Mouse (Mus musculus) embryonic facial prominence, embryonic 15.5 days (tissue): ENCODE data around the gene Vezf1. TPM values are rescaled to one million over a fixed set of nuclear protein-coding genes. Genes with fewer than 3 reads are reported as not detected.

Experiments
- ATAC-seq: fragments of 200-750 bp; cut with Nextera tagmentation; 2 replicates; pipeline ENCODE4 v1.8.0; 2017; ENCODE audit warnings: low read depth, moderate TSS enrichment; ENCODE audit not compliant: insufficient number of reproducible peaks, low FRiP score, low TSS enrichment
- H3K27ac ChIP-seq: fragments of 300-500 bp; sonication (generic); replicated peaks from 2 replicates; pipeline ENCODE4 v1.5.1; 2015; ENCODE audit warnings: mild to moderate bottlenecking, inconsistent platforms
- H3K27me3 ChIP-seq: fragments of 300-500 bp; sonication (generic); 2 replicates; pipeline ENCODE4 v1.6.1; 2015; ENCODE audit warnings: inconsistent platforms
- H3K36me3 ChIP-seq: fragments of 300-500 bp; sonication (generic); 2 replicates; pipeline ENCODE4 v1.6.1; 2015; ENCODE audit warnings: mild to moderate bottlenecking, inconsistent platforms
- H3K4me1 ChIP-seq: fragments of 300-500 bp; sonication (generic); 2 replicates; pipeline ENCODE4 v1.6.1; 2015; ENCODE audit warnings: inconsistent platforms
- H3K4me2 ChIP-seq: fragments of 300-500 bp; sonication (generic); replicated peaks from 2 replicates; pipeline ENCODE4 v1.6.1; 2015; ENCODE audit warnings: mild to moderate bottlenecking, inconsistent platforms
- H3K4me3 ChIP-seq: fragments of 300-500 bp; sonication (generic); replicated peaks from 2 replicates; pipeline ENCODE4 v1.5.1; 2015; ENCODE audit warnings: mild to moderate bottlenecking, inconsistent platforms
- H3K9ac ChIP-seq: fragments of 300-500 bp; sonication (generic); 2 replicates; pipeline ENCODE4 v1.6.1; 2015; ENCODE audit warnings: inconsistent platforms
- H3K9me3 ChIP-seq: fragments of 300-500 bp; sonication (generic); replicated peaks from 2 replicates; pipeline ENCODE4 v1.6.1; 2016; ENCODE audit warnings: inconsistent platforms
- WGBS: fragments of 180-500 bp; shearing (Covaris S2); methylation state at CpG from one replicate; pipeline ENCODE4 v1.1.7; 2015; 5-methylcytosine and 5-hydroxymethylcytosine counted together
- polyA plus RNA-seq: library from polyadenylated mRNA; unstranded; fragments of >200 nt; fragmentation: Nextera tagmentation; extraction: Ambion mirVana; gene quantifications from 2 replicates; pipeline ENCODE4 v1.2.1, GENCODE M21; 2015

The Vezf1 gene
- polyA plus RNA-seq, 1 experiment from 2014 or later: 39.6 TPM

GRCm38 (mm10) chr11:88129281-88129680 is 61.2 kb downstream of the Vezf1 start:
- H3K36me3 ChIP-seq: no peaks in the 10 kb centered on the region
- H3K4me1 ChIP-seq: peaks cover 37% of the 10 kb centered on the region
- H3K4me2 ChIP-seq: no peak overlapping the region
- no peak overlapping the region for H3K27ac ChIP-seq
- no peak overlapping the region for H3K9ac ChIP-seq
- no peak overlapping the region for H3K4me3 ChIP-seq
- WGBS: 40% methylated on average over 3 of the region's 3 CpGs
- ATAC-seq: no peak
- H3K27me3 ChIP-seq: no peaks in the 10 kb centered on the region
- H3K9me3 ChIP-seq: no peaks in the 10 kb centered on the region

- Histone ChIP-seq H3K36me3 (no peaks in the 10 kb centered on the region), H3K27me3 (no peaks in the 10 kb centered on the region), H3K4me2 (no peak overlapping the region), H3K9ac (no peak overlapping the region), H3K27ac (no peak overlapping the region), H3K4me1 (peaks cover 36% of the 10 kb centered on the region), H3K9me3 (no peaks in the 10 kb centered on the region), H3K4me3 (no peak overlapping the region)
- 95% methylated on average over 10 of the region's 10 CpGs for WGBS
- no peak for ATAC-seq
Measured at GRCm38 (mm10) chr11:88129935-88130334, 61.9 kb downstream of the Vezf1 start.

GRCm38 (mm10) chr11:88131847-88132246 is 63.8 kb downstream of the Vezf1 start:
- Histone ChIP-seq H3K9me3 (no peaks in the 10 kb centered on the region), H3K27me3 (no peaks in the 10 kb centered on the region), H3K4me1 (peaks cover 25% of the 10 kb centered on the region), H3K27ac (peak overlapping the region; percentile 68; the same call in 1 of the 2 replicates), H3K36me3 (no peaks in the 10 kb centered on the region), H3K4me3 (no peak overlapping the region), H3K9ac (no peak overlapping the region), H3K4me2 (peak overlapping the region; percentile 27; the same call in 1 of the 2 replicates)
- WGBS: 42% methylated on average over 8 of the region's 8 CpGs
- 0 out of 2 replicates have a peak, but pooled peaks have one; percentile 34 for ATAC-seq

Other genes starting within 250 kb of the Vezf1 start
- gene Lpo, start 240.0 kb upstream of the Vezf1 start, polyA plus RNA-seq: 0.21 and 0.29 TPM in 2 replicates
- gene Mks1, start 215.1 kb upstream of the Vezf1 start, polyA plus RNA-seq: 17.1 and 18.8 TPM in 2 replicates
- 0.07 TPM in 1 of 2 replicates, not detected in the other for gene Epx, start 192.7 kb upstream of the Vezf1 start, polyA plus RNA-seq
- gene Olfr462, start 176.0 kb upstream of the Vezf1 start, polyA plus RNA-seq: not detected in 2 replicates
- not detected in 2 replicates for gene Olfr463, start 170.9 kb upstream of the Vezf1 start, polyA plus RNA-seq
- 0.11 and 0.24 TPM in 2 replicates for gene Olfr464, start 147.3 kb upstream of the Vezf1 start, polyA plus RNA-seq
- gene Dynll2, start 80.7 kb upstream of the Vezf1 start, polyA plus RNA-seq: 19.5 and 22.4 TPM in 2 replicates
- gene Srsf1, start 20.9 kb upstream of the Vezf1 start, polyA plus RNA-seq: 269 and 279 TPM in 2 replicates
- 35.4 and 38.7 TPM in 2 replicates for gene Cuedc1, start 29.8 kb downstream of the Vezf1 start, polyA plus RNA-seq
- gene Mrps23, start 136.1 kb downstream of the Vezf1 start, polyA plus RNA-seq: 58.4 and 61.6 TPM in 2 replicates
- gene Ccdc182, start 225.8 kb downstream of the Vezf1 start, polyA plus RNA-seq: not detected in 2 replicates